22 mouse cellular contexts compared by ENCODE assay signal in the genomic region with DNA sequence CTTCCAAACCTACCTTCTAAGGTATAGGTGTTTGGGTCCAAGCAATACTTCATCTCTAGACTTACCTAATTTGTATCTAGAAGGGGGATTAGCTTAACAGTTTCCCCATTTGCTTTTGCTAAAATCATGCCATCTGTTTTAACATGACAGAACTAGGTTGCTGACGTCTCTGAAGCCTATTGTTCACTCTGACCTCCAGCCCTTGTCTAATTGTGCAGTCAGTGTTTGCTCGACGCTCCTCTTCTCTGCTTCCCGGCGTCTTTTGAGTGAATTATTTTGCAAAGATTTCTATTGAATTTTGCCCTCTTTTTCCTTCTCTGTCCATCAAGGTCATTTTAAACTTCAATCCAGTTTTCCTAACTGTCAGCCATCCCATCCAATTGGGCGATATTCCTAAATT.
"Had no signal": no experiment of that assay in that cellular context is flagged by ENCODE, and none has a peak within 500 bp of the region (broad histone marks: within the 10 kb centered on the region; RNA-seq: fewer than 3 reads in every experiment).

No protein-coding gene starts in this region.

- H3K27ac ChIP-seq: heart, embryonic 15.5 days; hindbrain, embryonic 13.5 days; hindbrain, embryonic 15.5 days; hindbrain, postnatal 0 days; kidney, embryonic 15.5 days; kidney, postnatal 0 days; limb, embryonic 13.5 days; limb, embryonic 15.5 days; liver, embryonic 12.5 days had no signal

- H3K36me3 ChIP-seq: heart, embryonic 13.5 days; heart, embryonic 15.5 days; hindbrain, embryonic 13.5 days; hindbrain, embryonic 15.5 days; kidney, embryonic 15.5 days; limb, embryonic 13.5 days; limb, embryonic 15.5 days; liver, embryonic 12.5 days had no signal

- H3K27me3 ChIP-seq: heart, embryonic 13.5 days; heart, embryonic 15.5 days; hindbrain, embryonic 13.5 days; hindbrain, embryonic 15.5 days; kidney, embryonic 15.5 days; limb, embryonic 13.5 days; limb, embryonic 15.5 days had no signal

- H3K4me1 ChIP-seq: hindbrain, embryonic 15.5 days had no signal

- H3K4me3 ChIP-seq: gastrocnemius, adult 2 months; heart, embryonic 13.5 days; heart, embryonic 15.5 days; hindbrain, embryonic 13.5 days; hindbrain, embryonic 15.5 days; kidney, embryonic 15.5 days; limb, embryonic 13.5 days; limb, embryonic 15.5 days; liver, embryonic 12.5 days had no signal

- DNase-seq: gastrocnemius, adult 2 months; gastrocnemius, postnatal 10 days; gastrocnemius, postnatal 25 days; heart, adult 18-20 months; heart, postnatal 14 days; heart, postnatal 36 days; kidney, adult 11 months; kidney, adult 9 months; kidney, postnatal 14 days; layer of hippocampus, adult 9-11 months; layer of hippocampus, postnatal 36 days; left cerebral cortex, postnatal 4 days had no signal
